1 mouse cellular context compared by ENCODE assay signal in the genomic region with DNA sequence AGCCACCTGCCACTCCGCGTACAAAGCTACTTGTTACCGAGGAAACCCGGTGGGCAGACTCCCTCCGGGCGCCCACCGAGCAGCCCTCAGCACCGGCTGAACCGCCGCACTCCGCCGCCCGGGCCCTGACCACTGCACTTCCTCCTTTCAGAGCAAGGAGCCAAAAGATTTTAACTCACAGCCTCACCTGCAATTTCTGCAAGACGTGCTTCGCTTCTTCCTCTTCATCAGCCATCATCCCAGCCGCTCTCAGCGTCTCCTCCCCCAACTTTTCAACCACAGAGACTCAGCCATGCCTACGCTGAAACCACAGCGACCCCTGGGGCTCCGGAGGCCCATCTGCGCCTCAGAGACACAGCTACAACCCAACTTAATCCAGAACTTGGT.
A peak's percentile ranks its signal among the peaks of the same experiment; 100 is the strongest.
TF ChIP-seq lines count a peak whose summit lies in the region.

A gene (minus strand): TSS at position 269 of the 387 bp plus-strand sequence.

TF ChIP-seq in MEL, 35 proteins besides CTCF, POLR2A, EP300 and RAD21 (continued from another document):
- TF ChIP-seq HCFC1 (IDR thresholded peaks at IDR 0.05; ENCODE audit: low read depth, low read length) (peak; percentile 86), ZKSCAN1 (IDR thresholded peaks at IDR 0.05; ENCODE audit: low read depth, low read length) (no peak), RCOR1 (IDR thresholded peaks at IDR 0.05; ENCODE audit: low read depth, low read length) (peak; percentile 55; the same call in 1 of the 2 replicates), POLR2AphosphoS5 (IDR thresholded peaks at IDR 0.05; ENCODE audit: borderline replicate concordance, low read depth, low read length) (no peak), ZNF384 (IDR thresholded peaks at IDR 0.05; ENCODE audit: low read depth, low read length) (no peak), ZC3H11A (IDR thresholded peaks at IDR 0.05; ENCODE audit: low read depth, low read length) (no peak), MAFK (IDR thresholded peaks at IDR 0.05; ENCODE audit: borderline replicate concordance, low read depth, low read length) (no peak), TAL1 (IDR thresholded peaks at IDR 0.05; ENCODE audit: low read length) (no peak), MXI1 (IDR thresholded peaks at IDR 0.05; ENCODE audit: low read depth, low read length) (peak; percentile 87), MEF2A (IDR thresholded peaks at IDR 0.05; ENCODE audit: extremely low read depth, insufficient replicate concordance, low read depth, low read length, poor library complexity, severe bottlenecking) (no peak), GABPA (IDR thresholded peaks at IDR 0.05; ENCODE audit: low read depth, low read length) (peak; percentile 90; the same call in 1 of the 2 replicates)
TF ChIP-seq in MEL: peak in this region for 16.
